Mouse (Mus musculus): ENCODE measurements at regions not wholly inside any gene's neighbourhood (a gene's known extent, or its start where the extent isn't known, plus 50 kb on each side); places are given as distances from the start of the nearest gene placed in this dataset.

- DNase-seq (ENCODE audit: low spot score) (no peak), ATAC-seq (ENCODE audit: low FRiP score, low read depth) (no peak)
- H3K4me3 ChIP-seq (replicated peaks; ENCODE audit: low read length) = no peak overlapping the region
- no peak overlapping the region for H3K27ac ChIP-seq (replicated peaks; ENCODE audit: low read depth, low read length)
- no peaks in the 10 kb centered on the region for H3K36me3 ChIP-seq (ENCODE audit: control insufficient read depth, insufficient read depth, low read length)
- no peak overlapping the region for H3K9ac ChIP-seq (ENCODE audit: low read depth, low read length, severe bottlenecking)
- no peak for TF ChIP-seq POLR2A (IDR thresholded peaks at IDR 0.05; ENCODE audit: borderline replicate concordance, extremely low read depth, insufficient read depth, insufficient read length)
- no peaks in the 10 kb centered on the region for H3K27me3 ChIP-seq (ENCODE audit: control insufficient read depth, insufficient read depth, low read length)
- no peaks in the 10 kb centered on the region for H3K9me3 ChIP-seq (ENCODE audit: control insufficient read depth, low read length)
- peaks cover 4% of the 10 kb centered on the region; the same call in 1 of the 2 replicates for H3K4me1 ChIP-seq (ENCODE audit: control insufficient read depth, insufficient read depth, low read length)
- 48% methylated on average over 14 of the region's 14 CpGs for whole genome bisulfite sequencing
- H3K4me2 ChIP-seq (replicated peaks; ENCODE audit: low read depth, low read length, severe bottlenecking) = no peak overlapping the region
Measured at GRCm38 (mm10) chr1:77943633-77944326, 253.2 kb downstream of the Pax3 start.

GRCm38 (mm10) chr1:77943101-77943500 is 253.8 kb downstream of the Pax3 start:
- peaks cover 4% of the 10 kb centered on the region; the same call in 1 of the 2 replicates for H3K4me1 ChIP-seq (ENCODE audit: control insufficient read depth, insufficient read depth, low read length)
- no peak overlapping the region for H3K4me2 ChIP-seq (replicated peaks; ENCODE audit: low read depth, low read length, severe bottlenecking)
- no peak overlapping the region for H3K27ac ChIP-seq (replicated peaks; ENCODE audit: low read depth, low read length)
- DNase-seq (ENCODE audit: low spot score) (peak; percentile 52), ATAC-seq (ENCODE audit: low FRiP score, low read depth) (no peak)
- no peaks in the 10 kb centered on the region for H3K36me3 ChIP-seq (ENCODE audit: control insufficient read depth, insufficient read depth, low read length)
- WGBS = 2% methylated on average over 5 of the region's 5 CpGs
- H3K27me3 ChIP-seq (ENCODE audit: control insufficient read depth, insufficient read depth, low read length) = no peaks in the 10 kb centered on the region
- no peak overlapping the region for H3K4me3 ChIP-seq (replicated peaks; ENCODE audit: low read length)
- no peak overlapping the region for H3K9ac ChIP-seq (ENCODE audit: low read depth, low read length, severe bottlenecking)
- no peaks in the 10 kb centered on the region for H3K9me3 ChIP-seq (ENCODE audit: control insufficient read depth, low read length)
- no peak for TF ChIP-seq POLR2A (IDR thresholded peaks at IDR 0.05; ENCODE audit: borderline replicate concordance, extremely low read depth, insufficient read depth, insufficient read length)

GRCm38 (mm10) chr1:77933095-77933766 is 263.7 kb downstream of the Pax3 start:
- TF ChIP-seq POLR2A (IDR thresholded peaks at IDR 0.05; ENCODE audit: borderline replicate concordance, extremely low read depth, insufficient read depth, insufficient read length) = no peak
- WGBS = 36% methylated on average over 6 of the region's 6 CpGs
- H3K27me3 ChIP-seq (ENCODE audit: control insufficient read depth, insufficient read depth, low read length) = no peaks in the 10 kb centered on the region
- H3K4me1 ChIP-seq (ENCODE audit: control insufficient read depth, insufficient read depth, low read length) = no peaks in the 10 kb centered on the region
- H3K9me3 ChIP-seq (ENCODE audit: control insufficient read depth, low read length) = no peaks in the 10 kb centered on the region
- no peak overlapping the region for H3K4me3 ChIP-seq (replicated peaks; ENCODE audit: low read length)
- no peak overlapping the region for H3K4me2 ChIP-seq (replicated peaks; ENCODE audit: low read depth, low read length, severe bottlenecking)
- no peaks in the 10 kb centered on the region for H3K36me3 ChIP-seq (ENCODE audit: control insufficient read depth, insufficient read depth, low read length)
- H3K27ac ChIP-seq (replicated peaks; ENCODE audit: low read depth, low read length) = no peak overlapping the region
- peak; percentile 33 for DNase-seq (ENCODE audit: low spot score)
- no peak for ATAC-seq (ENCODE audit: low FRiP score, low read depth)
- no peak overlapping the region for H3K9ac ChIP-seq (ENCODE audit: low read depth, low read length, severe bottlenecking)

- H3K9ac ChIP-seq (ENCODE audit: low read depth, low read length, severe bottlenecking) = no peak overlapping the region
- no peaks in the 10 kb centered on the region for H3K9me3 ChIP-seq (ENCODE audit: control insufficient read depth, low read length)
- H3K27ac ChIP-seq (replicated peaks; ENCODE audit: low read depth, low read length) = no peak overlapping the region
- WGBS = 81% methylated on average over 5 of the region's 5 CpGs
- H3K4me2 ChIP-seq (replicated peaks; ENCODE audit: low read depth, low read length, severe bottlenecking) = no peak overlapping the region
- no peaks in the 10 kb centered on the region for H3K27me3 ChIP-seq (ENCODE audit: control insufficient read depth, insufficient read depth, low read length)
- no peak for ATAC-seq (ENCODE audit: low FRiP score, low read depth)
- no peaks in the 10 kb centered on the region for H3K4me1 ChIP-seq (ENCODE audit: control insufficient read depth, insufficient read depth, low read length)
- TF ChIP-seq POLR2A (IDR thresholded peaks at IDR 0.05; ENCODE audit: borderline replicate concordance, extremely low read depth, insufficient read depth, insufficient read length) = no peak
- no peaks in the 10 kb centered on the region for H3K36me3 ChIP-seq (ENCODE audit: control insufficient read depth, insufficient read depth, low read length)
- no peak for DNase-seq (ENCODE audit: low spot score)
- H3K4me3 ChIP-seq (replicated peaks; ENCODE audit: low read length) = no peak overlapping the region
Measured at GRCm38 (mm10) chr1:77932226-77932625, 264.7 kb downstream of the Pax3 start.

- no peaks in the 10 kb centered on the region for H3K27me3 ChIP-seq (ENCODE audit: control insufficient read depth, insufficient read depth, low read length)
- H3K4me1 ChIP-seq (ENCODE audit: control insufficient read depth, insufficient read depth, low read length) = no peaks in the 10 kb centered on the region
- H3K27ac ChIP-seq (replicated peaks; ENCODE audit: low read depth, low read length) = no peak overlapping the region
- H3K36me3 ChIP-seq (ENCODE audit: control insufficient read depth, insufficient read depth, low read length) = no peaks in the 10 kb centered on the region
- H3K9ac ChIP-seq (ENCODE audit: low read depth, low read length, severe bottlenecking) = no peak overlapping the region
- TF ChIP-seq POLR2A (IDR thresholded peaks at IDR 0.05; ENCODE audit: borderline replicate concordance, extremely low read depth, insufficient read depth, insufficient read length) = no peak
- no peak overlapping the region for H3K4me2 ChIP-seq (replicated peaks; ENCODE audit: low read depth, low read length, severe bottlenecking)
- 80% methylated on average over 6 of the region's 6 CpGs for WGBS
- H3K9me3 ChIP-seq (ENCODE audit: control insufficient read depth, low read length) = no peaks in the 10 kb centered on the region
- DNase-seq (ENCODE audit: low spot score) (no peak), ATAC-seq (ENCODE audit: low FRiP score, low read depth) (no peak)
- no peak overlapping the region for H3K4me3 ChIP-seq (replicated peaks; ENCODE audit: low read length)
Measured at GRCm38 (mm10) chr1:77930661-77931060, 266.3 kb downstream of the Pax3 start.

Data from limb, embryonic 14.5 days (tissue).